Mouse (Mus musculus) intestine, postnatal 0 days (tissue): ENCODE results near the gene Tiam2. TPM values are rescaled to one million over a fixed set of nuclear protein-coding genes. Genes with fewer than 3 reads are reported as not detected.

Experiments
- ATAC-seq: fragments of 200-750 bp; cut with Nextera tagmentation; 2 replicates; pipeline ENCODE4 v1.8.0; 2017; ENCODE audit warnings: mild to moderate bottlenecking, moderate TSS enrichment, moderate library complexity
- H3K27ac ChIP-seq: fragments of 300-500 bp; sonication (generic); 2 replicates; pipeline ENCODE4 v1.5.1; 2014; ENCODE audit warnings: mild to moderate bottlenecking, low read depth, low read length, moderate library complexity
- H3K27me3 ChIP-seq: fragments of 300-500 bp; sonication (generic); replicated peaks from 2 replicates; pipeline ENCODE4 v1.6.1; 2014; ENCODE audit warnings: low read length, mixed read lengths; ENCODE audit not compliant: control insufficient read depth, insufficient read depth
- H3K36me3 ChIP-seq: fragments of 300-500 bp; sonication (generic); 2 replicates; pipeline ENCODE4 v1.6.1; 2014; ENCODE audit warnings: mild to moderate bottlenecking, moderate library complexity; ENCODE audit not compliant: control insufficient read depth, insufficient read depth
- H3K4me1 ChIP-seq: fragments of 300-500 bp; sonication (generic); replicated peaks from 2 replicates; pipeline ENCODE4 v1.6.1; 2014; ENCODE audit warnings: antibody characterized with exemption, low read length, mixed read lengths; ENCODE audit not compliant: control insufficient read depth, insufficient read depth
- H3K4me2 ChIP-seq: fragments of 300-500 bp; sonication (generic); replicated peaks from 2 replicates; pipeline ENCODE4 v1.6.1; 2014; ENCODE audit warnings: low read depth, mild to moderate bottlenecking, moderate library complexity
- H3K4me3 ChIP-seq: fragments of 300-500 bp; sonication (generic); 2 replicates; pipeline ENCODE4 v1.5.1; 2014; ENCODE audit warnings: low read depth, low read length
- H3K9ac ChIP-seq: fragments of 300-500 bp; sonication (generic); 2 replicates; pipeline ENCODE4 v1.6.1; 2014; ENCODE audit warnings: mild to moderate bottlenecking, low read depth, low read length
- H3K9me3 ChIP-seq: fragments of 300-500 bp; sonication (generic); 2 replicates; pipeline ENCODE4 v1.6.1; 2016; ENCODE audit warnings: mixed run types; ENCODE audit not compliant: control insufficient read depth
- CTCF ChIP-seq: sonication (generic); IDR thresholded peaks from 2 replicates; pipeline ENCODE4 v1.5.1; 2016; ENCODE audit warnings: low read depth, mild to moderate bottlenecking, control low read depth, antibody characterized with exemption, moderate library complexity
- WGBS: fragments of 180-500 bp; shearing (Covaris S2); extraction: QIAGEN DNeasy Blood & Tissue Kit; methylation state at CpG from one replicate; pipeline ENCODE4 v1.1.7; 2014; 5-methylcytosine and 5-hydroxymethylcytosine counted together
- polyA plus RNA-seq: library from polyadenylated mRNA; unstranded; fragments of >200 nt; fragmentation: Nextera tagmentation; extraction: Ambion mirVana; gene quantifications from 2 replicates; pipeline ENCODE4 v1.2.1, GENCODE M21; 2015

Gene Tiam2
- polyA plus RNA-seq, 1 experiment from 2014 or later: 1.9 TPM

DNA sequence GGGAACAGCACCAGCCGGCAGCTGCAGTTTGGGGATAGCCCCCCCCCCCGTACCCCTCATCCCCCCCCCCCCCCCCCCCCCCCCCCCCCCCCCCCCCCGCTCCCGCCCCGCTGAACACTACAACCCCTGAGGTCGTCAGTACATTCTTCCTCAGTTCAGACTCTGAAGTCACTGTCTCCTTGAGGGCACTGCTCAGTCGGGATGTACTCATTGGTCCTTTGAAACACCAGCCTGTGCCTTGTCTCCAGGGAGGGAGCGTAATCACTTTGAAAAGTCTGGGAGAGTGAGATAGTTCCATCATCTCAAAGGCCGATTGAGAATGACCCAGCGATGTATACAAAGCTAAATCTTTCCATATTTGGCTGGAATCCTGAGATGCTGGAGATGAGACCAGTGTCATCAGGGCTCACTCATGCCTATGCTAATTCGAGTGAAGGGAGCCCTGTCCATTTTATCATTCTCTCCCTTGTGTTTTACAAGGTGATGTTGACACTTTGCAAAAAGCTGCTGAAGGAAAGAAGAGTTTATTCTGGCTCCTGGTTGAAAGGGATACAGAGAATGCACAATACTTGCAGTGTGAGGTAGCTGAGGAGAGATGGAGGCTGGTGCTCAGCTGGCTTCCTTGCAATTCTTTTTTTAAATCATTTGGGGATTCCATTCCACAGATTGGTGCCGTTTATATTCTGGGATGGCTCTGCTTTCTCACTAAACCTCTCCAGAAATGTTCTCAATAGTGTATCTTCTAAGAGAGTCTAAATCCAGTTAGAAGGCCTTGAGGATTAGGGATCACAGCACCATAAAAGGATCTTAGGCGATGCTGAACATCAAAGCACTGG lies 53.6 kb downstream of the Tiam2 start:
- no peak for TF ChIP-seq CTCF
- 47% methylated on average over 9 of the region's 13 CpGs for WGBS
- ATAC-seq: no peak
- Histone ChIP-seq H3K27me3 (no peaks in the 10 kb centered on the region), H3K27ac (no peak overlapping the region), H3K9me3 (no peaks in the 10 kb centered on the region), H3K4me2 (no peak overlapping the region), H3K36me3 (no peaks in the 10 kb centered on the region), H3K9ac (no peak overlapping the region), H3K4me3 (no peak overlapping the region), H3K4me1 (no peaks in the 10 kb centered on the region)

DNA sequence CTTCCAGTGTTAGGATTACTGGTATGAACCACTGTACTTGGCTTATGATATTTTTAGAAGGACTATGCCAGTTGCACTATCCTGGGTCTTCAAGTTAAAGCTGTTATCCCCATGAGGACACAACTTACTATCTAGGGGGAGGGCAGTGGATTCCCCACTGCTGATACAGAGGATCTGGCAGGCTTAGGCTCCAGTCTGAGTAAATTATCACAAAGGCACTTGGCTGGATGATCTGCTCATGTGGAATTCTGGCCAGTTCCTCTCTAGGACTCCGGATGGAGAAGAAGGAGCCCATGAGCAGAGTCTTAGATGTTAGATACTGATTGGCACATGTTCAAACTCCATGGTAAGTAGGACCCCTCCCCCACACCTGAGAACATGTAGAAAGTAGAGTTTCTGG lies 59.0 kb downstream of the Tiam2 start:
- no peaks in the 10 kb centered on the region for H3K27me3 ChIP-seq
- ATAC-seq: no peak
- TF ChIP-seq CTCF: no peak
- no peak overlapping the region for H3K4me2 ChIP-seq
- H3K9me3 ChIP-seq: no peaks in the 10 kb centered on the region
- 71% methylated on average over 1 of the region's 1 CpGs for whole genome bisulfite sequencing
- H3K4me3 ChIP-seq: no peak overlapping the region
- no peaks in the 10 kb centered on the region for H3K4me1 ChIP-seq
- no peak overlapping the region for H3K9ac ChIP-seq
- no peaks in the 10 kb centered on the region for H3K36me3 ChIP-seq
- H3K27ac ChIP-seq: no peak overlapping the region

DNA sequence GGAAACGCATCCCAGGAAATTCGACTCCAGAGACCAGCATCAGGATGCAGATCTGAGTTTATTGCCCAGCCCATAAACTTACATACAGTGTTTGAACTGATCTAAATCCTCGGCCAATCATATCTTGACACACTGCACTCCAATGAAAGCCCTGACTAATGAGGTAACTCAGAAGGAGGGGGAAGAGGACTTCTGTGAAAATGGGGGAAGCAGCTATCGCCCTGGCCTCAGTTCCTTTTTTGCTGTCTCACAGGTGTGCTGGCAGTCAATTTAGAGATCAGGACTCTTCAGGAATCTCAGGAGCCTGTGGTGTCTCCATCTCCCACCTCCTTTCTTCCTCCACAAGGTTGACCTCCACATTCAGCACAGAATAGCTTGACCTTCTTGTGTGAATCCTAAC lies 61.4 kb downstream of the Tiam2 start:
- no peaks in the 10 kb centered on the region for H3K4me1 ChIP-seq
- H3K27ac ChIP-seq: no peak overlapping the region
- no peak overlapping the region for H3K4me2 ChIP-seq
- H3K4me3 ChIP-seq: no peak overlapping the region
- no peaks in the 10 kb centered on the region for H3K36me3 ChIP-seq
- H3K9me3 ChIP-seq: no peaks in the 10 kb centered on the region
- no peaks in the 10 kb centered on the region for H3K27me3 ChIP-seq
- ATAC-seq: no peak
- WGBS: 40% methylated on average over 4 of the region's 4 CpGs
- TF ChIP-seq CTCF: no peak
- no peak overlapping the region for H3K9ac ChIP-seq

DNA sequence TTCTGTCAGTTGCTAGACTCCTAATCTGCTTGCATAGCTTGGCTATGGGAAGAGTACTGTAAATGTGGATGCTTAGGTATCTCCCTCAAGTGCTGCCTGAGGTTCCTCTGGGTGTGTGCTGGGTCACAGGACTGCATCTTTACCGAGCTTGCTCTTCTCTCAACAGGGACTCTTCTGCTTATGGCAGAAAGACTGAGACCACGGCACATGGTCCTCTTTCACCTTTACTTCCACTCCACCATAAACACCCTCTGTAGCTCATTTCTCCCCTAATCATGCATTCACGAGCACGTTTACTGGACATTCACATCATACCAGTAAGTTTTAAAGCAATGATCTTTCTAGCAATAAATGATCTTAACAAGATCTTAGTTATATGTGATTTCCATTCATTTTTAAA lies 63.4 kb downstream of the Tiam2 start:
- WGBS: 82% methylated on average over 4 of the region's 4 CpGs
- H3K4me2 ChIP-seq: no peak overlapping the region
- no peak for ATAC-seq
- H3K9ac ChIP-seq: no peak overlapping the region
- no peak for TF ChIP-seq CTCF
- no peaks in the 10 kb centered on the region for H3K27me3 ChIP-seq
- no peak overlapping the region for H3K4me3 ChIP-seq
- H3K4me1 ChIP-seq: no peaks in the 10 kb centered on the region
- H3K36me3 ChIP-seq: no peaks in the 10 kb centered on the region
- no peaks in the 10 kb centered on the region for H3K9me3 ChIP-seq
- no peak overlapping the region for H3K27ac ChIP-seq

DNA sequence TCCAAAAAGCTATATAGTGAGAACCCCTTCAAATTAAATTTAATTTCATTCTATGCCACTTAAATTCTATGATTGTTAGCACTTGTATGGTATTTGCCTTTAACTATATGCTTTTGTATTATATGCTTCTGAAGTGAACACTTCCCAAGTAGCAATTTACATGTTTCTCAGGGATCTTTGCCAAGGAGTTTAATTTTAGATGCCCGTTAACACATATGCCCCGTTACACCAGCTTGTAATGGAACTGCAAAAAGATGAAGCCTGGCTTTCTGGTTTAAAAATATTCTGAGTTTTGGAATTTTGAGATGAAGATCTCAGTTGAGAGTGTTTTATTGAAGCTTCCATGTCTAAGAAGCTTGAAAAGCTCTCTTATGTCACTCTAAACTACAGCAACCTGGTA lies 67.6 kb downstream of the Tiam2 start:
- H3K4me1 ChIP-seq: no peaks in the 10 kb centered on the region
- ATAC-seq: no peak
- no peak overlapping the region for H3K27ac ChIP-seq
- 90% methylated on average over 2 of the region's 2 CpGs for WGBS
- no peak overlapping the region for H3K4me2 ChIP-seq
- no peaks in the 10 kb centered on the region for H3K27me3 ChIP-seq
- H3K9me3 ChIP-seq: no peaks in the 10 kb centered on the region
- no peak overlapping the region for H3K9ac ChIP-seq
- TF ChIP-seq CTCF: no peak
- H3K36me3 ChIP-seq: no peaks in the 10 kb centered on the region
- no peak overlapping the region for H3K4me3 ChIP-seq

DNA sequence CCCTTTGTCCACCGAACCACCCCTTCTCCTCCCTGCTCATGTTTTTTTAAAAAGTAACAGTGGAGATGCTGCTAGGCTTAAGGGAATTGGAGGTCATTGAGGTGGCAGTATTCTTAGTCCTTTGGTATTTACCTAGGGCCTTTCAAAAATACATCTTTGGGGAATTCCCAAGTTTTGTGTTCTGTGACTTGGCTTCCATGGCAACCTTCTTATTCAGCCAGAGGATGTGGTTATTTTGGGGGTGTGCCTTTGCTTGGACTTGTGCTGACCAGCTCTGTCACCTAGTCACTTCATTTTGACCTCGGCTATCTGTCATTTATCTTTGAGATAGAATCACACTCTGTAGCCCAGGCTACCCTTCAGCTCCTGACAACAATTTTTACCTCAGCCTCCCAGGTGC lies 68.6 kb downstream of the Tiam2 start:
- WGBS: 79% methylated on average over 2 of the region's 2 CpGs
- Histone ChIP-seq H3K4me2 (no peak overlapping the region), H3K27ac (no peak overlapping the region), H3K4me1 (no peaks in the 10 kb centered on the region), H3K4me3 (no peak overlapping the region), H3K27me3 (no peaks in the 10 kb centered on the region), H3K36me3 (no peaks in the 10 kb centered on the region), H3K9ac (no peak overlapping the region), H3K9me3 (no peaks in the 10 kb centered on the region)
- no peak for ATAC-seq
- TF ChIP-seq CTCF: no peak
